Mouse (Mus musculus): ENCODE results near the gene Vmn1r208. TPM values are rescaled to one million over a fixed set of nuclear protein-coding genes. Genes with fewer than 3 reads are reported as not detected.

The Vmn1r208 gene
- polyA plus RNA-seq (2015; fragmentation: Nextera tagmentation; extraction: Ambion mirVana), result not detected in 2 replicates

DNA sequence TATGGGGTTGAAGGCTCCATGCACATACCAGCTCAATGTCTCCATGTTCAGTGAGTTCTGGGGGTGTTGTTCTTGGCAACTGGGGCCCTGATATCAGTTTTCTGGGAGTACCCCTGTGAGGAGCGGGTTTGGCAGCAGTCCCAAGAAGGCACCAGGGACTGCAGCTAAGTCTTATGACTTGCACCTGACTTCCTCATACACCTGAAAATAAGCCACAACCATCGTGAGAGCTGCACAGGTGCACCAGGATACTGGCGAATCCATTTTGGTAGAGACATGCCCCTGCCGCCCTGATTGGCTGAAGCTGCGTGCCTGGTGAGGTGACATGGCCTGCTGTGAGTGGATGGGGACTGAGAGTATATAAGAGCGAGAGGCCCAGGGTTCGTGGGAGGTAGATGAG is at the start of gene Vmn1r208:
Gene Vmn1r208, minus strand, starts transcription at position 101 of the 400 bp plus-strand sequence.

DNA sequence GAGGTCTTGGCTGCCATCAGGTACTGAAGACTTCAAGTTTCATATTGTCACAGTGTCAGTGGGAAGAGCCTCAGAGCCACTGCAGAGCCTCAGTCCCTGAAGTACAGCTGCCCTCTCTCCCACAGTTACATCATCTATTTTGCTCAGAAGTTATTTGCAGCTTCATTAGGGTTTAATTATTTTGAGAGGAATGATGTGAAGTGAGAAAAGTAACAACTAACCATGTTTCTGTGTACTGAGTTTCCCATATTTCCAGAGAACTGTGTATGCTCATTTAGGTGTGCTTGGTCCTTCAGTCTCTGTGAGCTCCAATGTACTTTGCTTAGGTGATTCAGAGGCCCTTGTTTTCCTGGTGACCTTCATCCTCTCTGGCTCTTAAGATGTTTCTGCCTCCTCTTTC is 32.4 kb upstream of the Vmn1r208 start, which contains the start of gene Vmn1r209:
Gene Vmn1r209, minus strand, starts transcription at position 101 of the 400 bp plus-strand sequence.

DNA sequence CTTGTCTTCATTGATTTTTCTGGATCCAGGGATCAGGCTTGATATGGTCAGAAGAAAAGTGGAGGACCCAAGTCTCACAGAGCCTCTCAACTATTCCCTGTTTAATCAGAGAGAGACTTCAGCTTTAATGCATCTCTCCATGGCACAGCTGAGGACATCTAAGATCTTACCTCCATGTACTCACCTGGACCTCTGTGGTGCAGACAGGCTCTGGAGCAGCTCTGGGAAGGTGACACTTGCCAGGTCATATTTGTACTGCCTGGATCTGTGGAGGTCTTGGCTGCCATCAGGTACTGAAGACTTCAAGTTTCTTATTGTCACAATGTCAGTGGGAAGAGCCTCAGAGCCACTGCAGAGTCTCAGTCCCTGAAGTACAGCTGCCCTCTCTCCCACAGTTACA is 47.7 kb downstream of the Vmn1r208 start, which contains the start of gene Vmn1r207-ps:
Gene Vmn1r207-ps, minus strand, starts transcription at position 101 of the 400 bp plus-strand sequence.

Other genes starting within 250 kb of the Vmn1r208 start
- not detected in 2 replicates for gene Vmn1r204, start 224.2 kb downstream of the Vmn1r208 start, polyA plus RNA-seq (2015; fragmentation: Nextera tagmentation; extraction: Ambion mirVana)
- not detected in 2 replicates for gene Vmn1r205, start 184.4 kb downstream of the Vmn1r208 start, polyA plus RNA-seq (2015; fragmentation: Nextera tagmentation; extraction: Ambion mirVana)
- gene Vmn1r206, start 153.1 kb downstream of the Vmn1r208 start, polyA plus RNA-seq (2015; fragmentation: Nextera tagmentation; extraction: Ambion mirVana), result not detected in 2 replicates
- not detected in 2 replicates for gene Vmn1r207-ps, start 47.8 kb downstream of the Vmn1r208 start, polyA plus RNA-seq (2015; fragmentation: Nextera tagmentation; extraction: Ambion mirVana)
- gene Vmn1r209, start 32.3 kb upstream of the Vmn1r208 start, polyA plus RNA-seq (2015; fragmentation: Nextera tagmentation; extraction: Ambion mirVana), result not detected in 2 replicates
- gene Vmn1r210, start 53.9 kb upstream of the Vmn1r208 start, polyA plus RNA-seq (2015; fragmentation: Nextera tagmentation; extraction: Ambion mirVana), result not detected in 2 replicates
- not detected in 2 replicates for gene Vmn1r211, start 80.2 kb upstream of the Vmn1r208 start, polyA plus RNA-seq (2015; fragmentation: Nextera tagmentation; extraction: Ambion mirVana)
- gene Vmn1r212, start 106.8 kb upstream of the Vmn1r208 start, polyA plus RNA-seq (2015; fragmentation: Nextera tagmentation; extraction: Ambion mirVana), result not detected in 2 replicates
- gene Vmn1r213, start 230.3 kb upstream of the Vmn1r208 start, polyA plus RNA-seq (2015; fragmentation: Nextera tagmentation; extraction: Ambion mirVana), result not detected in 2 replicates